Mouse (Mus musculus): ENCODE measurements at regions not wholly inside any gene's neighbourhood (a gene's known extent, or its start where the extent isn't known, plus 50 kb on each side); places are given as distances from the start of the nearest gene placed in this dataset.

DNA sequence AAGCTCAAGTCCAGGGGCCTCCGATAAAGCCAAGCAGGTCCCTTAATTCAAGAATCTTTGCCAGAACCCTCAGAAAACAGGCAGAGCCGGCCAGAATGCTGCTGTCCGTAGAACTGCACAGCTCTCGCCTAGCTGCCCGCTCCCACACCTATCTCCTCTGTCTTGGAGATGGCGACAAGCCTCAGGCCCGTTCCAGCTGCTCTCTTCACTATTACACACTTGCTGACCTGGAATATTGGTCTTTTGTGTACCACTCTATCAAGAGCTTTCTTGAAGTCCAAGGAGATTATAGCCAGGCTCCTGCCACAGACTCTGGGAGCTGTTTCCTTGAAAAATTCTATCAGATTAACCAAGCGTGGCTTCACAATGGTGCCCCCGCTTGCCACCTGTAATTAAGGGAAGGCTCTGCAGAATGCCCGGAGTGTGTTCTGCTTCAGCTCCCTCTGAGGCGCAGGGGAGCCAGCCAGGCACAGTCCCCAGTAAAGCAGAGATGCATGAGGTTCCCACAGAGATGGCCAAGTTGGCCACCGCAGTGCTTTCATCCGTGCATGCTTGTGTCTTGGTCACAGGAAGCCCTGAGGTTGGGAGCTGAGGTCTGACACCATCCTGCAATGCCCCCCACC, 496.8 kb downstream of the Cdh26 start:
- TF ChIP-seq CTCF (IDR thresholded peaks at IDR 0.05; ENCODE audit: borderline replicate concordance, insufficient read depth, low read length) (no peak), POLR2A (IDR thresholded peaks at IDR 0.05; ENCODE audit: low read depth, low read length) (no peak)

Data from embryonic fibroblast, embryonic 13.5 days (primary cell).